Mouse (Mus musculus): ENCODE data around the gene Fbf1.

Gene Fbf1

DNA sequence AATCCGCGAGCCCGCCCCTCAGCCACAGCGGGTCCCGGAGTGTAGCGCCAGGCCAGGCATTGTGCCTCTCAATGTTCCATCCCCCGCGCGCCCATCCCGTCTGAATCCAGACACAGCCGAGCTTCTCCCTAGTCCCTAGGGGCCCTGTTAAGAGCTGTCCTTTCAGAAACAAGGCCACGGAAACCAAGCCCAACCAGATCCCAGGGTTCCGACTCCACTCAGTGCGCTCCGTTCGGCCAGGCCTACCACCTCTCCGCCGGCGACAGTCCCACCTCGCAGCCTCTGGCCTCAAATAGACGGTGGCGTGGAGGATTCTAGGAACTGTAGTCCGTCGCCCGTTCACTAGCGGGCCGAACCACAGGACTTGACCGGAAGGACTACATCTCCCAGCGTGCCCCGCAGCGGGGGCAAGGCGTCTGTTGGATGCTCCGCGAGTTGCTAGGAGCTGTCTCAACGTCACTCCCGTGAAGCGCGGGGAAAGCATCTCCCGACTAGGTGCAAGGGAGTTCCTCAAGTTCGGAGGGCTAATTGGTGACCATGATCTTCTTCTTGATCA is at the start of gene Fbf1:
TSS of gene Fbf1 (minus strand) at position 283 of the 556 bp plus-strand sequence.
- peak; percentile 96 for DNase-seq (ENCODE audit: low read depth)

DNA sequence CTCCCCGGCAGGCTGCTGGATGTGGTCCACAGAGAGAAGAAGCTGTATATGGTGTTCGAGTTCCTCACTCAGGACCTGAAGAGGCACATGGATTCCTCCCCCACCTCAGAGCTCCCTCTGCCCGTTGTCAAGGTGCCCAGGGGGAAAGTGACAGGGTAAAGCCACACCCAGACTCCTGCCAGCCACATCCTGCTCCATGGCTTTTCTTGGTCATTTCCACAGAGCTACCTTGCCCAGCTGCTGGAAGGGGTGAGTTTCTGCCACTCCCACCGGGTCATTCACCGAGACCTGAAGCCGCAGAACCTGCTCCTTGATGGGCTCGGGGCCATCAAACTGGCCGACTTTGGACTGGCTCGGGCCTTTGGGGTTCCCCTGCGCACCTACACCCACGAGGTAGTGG is 48.6 kb upstream of the Fbf1 start:
- no peak for DNase-seq (ENCODE audit: low read depth)

DNA sequence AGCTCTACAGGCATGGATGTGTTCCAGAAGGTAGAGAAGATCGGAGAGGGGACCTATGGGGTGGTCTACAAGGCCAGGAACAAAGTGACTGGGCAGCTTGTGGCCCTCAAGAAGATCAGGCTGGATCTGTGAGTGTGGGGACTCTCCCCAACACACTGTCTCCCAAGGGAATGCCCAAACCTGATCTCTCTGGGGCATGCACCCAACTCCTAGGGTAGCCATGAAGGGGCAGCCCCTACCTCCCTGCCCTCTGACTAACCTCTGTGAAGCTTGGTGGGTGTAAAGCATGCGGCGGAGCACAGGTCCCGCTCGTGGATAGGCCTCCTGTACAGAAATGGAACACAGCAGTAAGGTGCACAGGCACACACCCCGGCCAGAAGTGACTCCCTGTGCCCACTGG is 48.0 kb upstream of the Fbf1 start:
- DNase-seq (ENCODE audit: low read depth) = no peak

DNA sequence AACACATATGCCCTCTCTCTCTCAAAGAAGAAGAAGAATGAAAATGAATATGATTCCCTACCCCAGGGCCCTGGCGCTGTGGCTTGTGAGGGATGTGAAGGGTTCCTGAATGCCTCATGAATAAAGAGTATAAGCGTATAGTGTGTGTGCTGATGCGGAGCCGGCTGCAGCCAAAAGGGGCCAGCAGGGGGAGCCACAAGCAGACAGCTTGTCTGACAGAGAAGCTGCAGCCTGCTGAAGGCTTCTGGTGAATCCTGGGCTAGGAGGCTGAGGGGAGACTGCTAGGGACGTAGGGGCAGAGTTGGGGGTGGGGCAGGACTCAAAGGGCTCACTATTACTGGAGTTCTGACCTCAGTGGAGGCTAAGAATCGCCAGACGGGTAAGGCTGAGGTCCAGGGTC is 47.2 kb upstream of the Fbf1 start:
- DNase-seq (ENCODE audit: low read depth) = peak; percentile 42

DNA sequence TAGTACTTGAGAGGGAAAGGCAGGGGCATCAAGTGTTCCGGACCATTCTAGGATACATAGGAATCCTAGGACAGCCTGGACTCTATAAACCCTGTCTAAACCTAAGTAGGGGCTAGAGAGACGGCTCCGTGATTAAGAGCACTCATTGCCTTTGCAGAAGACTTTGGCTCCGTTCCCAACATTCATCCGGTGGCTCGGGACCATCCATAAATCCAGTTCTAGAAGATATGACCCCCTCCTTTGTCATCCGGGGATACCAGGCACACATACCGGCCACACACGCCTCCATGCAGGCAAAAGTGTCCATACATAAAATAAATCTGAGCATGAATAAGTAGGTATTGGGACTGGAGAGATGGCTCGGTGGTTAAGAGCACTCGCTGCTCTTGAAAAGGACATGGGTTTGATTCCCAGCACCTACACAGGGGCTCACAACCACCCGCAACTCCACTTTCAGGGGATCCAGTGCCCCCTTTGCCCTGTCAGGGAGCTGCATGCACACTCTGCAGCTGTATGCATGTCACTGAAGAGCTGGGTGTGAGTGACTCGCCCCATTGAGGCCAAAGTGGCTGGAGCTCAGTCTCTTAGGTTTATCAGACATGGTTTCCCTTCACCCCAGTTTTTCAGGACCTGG is 46.0 kb upstream of the Fbf1 start:
- no peak for DNase-seq (ENCODE audit: low read depth)

DNA sequence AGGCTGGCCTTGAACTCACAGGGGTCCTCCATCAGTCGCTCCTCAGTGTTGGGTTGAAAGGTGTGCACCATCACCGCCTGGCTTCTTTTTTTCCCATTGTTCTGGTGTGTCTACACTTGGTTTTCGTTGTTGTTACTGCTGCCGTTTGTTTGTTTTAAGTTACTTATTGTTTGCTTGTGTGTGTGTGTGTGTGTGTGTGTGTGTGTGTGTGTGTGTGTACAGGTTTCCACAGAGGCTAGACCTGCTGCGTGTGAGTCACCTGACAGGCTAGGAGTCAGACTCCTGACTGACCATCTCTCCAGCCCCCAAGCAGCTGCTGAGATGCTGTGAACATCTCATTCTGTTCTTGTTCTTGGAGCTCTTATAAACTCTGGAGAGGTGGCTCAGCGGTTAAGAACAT is 44.9 kb upstream of the Fbf1 start:
- DNase-seq (ENCODE audit: low read depth) = no peak

DNA sequence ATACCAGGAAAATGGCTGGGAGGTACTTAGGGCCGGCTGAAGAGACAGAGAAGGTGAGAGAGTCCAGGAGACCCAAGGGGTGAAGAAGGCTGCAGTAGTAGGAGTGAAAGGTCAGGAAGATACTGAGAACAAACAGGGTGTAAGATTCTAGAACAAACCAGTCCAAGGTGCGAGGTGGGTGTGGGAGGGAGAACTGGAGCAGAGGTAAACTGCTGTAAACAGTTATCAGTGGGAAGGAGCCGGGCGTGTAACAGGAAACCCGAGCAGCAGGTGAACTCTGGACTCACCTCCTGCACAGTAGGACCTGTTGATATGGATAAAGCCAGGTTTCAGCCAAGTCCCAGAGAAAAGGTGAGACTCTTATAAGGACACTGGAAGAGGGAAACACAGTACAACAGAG is 42.7 kb upstream of the Fbf1 start:
- no peak for DNase-seq (ENCODE audit: low read depth)

DNA sequence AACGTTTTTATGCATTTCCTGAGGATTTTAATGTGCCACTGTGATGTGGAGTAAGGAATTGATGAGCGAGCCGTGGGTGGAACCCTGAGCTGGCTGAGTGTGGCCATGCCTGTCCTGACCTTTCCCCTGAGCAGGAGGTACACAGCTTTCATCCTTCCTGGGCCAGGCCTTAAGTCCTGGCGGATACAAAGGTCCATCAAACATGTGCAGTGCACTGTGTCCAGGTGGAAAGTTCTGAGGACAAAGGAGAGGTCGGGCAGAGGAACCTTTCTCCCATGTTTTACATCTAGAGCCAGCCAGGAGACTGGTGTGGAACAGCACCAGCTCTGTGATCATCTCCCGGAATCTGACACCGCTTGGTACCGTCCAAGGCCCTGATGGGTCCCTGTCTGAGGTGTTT is 41.3 kb upstream of the Fbf1 start:
- no peak for DNase-seq (ENCODE audit: low read depth)

DNA sequence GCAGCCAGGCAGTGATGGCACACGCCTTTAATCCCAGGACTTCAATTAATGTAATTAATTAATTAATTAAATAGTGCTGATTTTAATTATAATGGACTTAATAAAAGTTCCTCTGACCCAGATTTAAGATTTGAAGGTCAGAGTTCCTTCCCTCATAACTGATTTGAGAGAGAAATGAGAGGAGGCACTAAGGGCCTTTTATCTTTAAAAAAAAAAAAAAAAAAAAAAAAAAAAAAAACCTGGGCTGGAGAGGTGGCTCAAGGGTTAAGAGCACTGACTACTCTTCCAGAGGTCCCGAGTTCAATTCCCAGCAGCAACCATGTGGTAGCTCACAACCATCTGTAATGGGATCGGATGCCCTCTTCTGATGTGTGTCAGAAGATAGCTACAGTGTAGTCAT is 40.7 kb upstream of the Fbf1 start:
- no peak for DNase-seq (ENCODE audit: low read depth)

DNA sequence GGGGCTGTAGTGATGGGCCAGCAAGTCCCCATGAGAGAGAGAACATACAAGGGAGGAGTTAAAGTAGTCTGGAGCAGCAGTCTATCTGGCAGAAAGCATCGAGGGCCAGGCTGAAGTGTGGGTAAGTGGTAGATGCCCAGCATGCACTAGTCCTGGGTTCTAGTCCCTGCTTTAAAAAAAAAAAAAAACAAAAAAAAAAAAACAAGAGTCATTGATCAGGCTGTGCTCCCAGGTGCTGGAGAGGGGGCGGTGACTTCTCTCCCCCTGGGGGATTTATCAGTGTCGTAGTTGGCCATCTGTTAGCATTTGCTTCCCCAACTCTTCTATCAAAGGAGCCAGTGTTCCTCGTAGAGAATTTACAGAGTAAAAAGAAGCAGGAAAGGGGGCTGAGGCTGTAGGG is 38.7 kb upstream of the Fbf1 start:
- no peak for DNase-seq (ENCODE audit: low read depth)

DNA sequence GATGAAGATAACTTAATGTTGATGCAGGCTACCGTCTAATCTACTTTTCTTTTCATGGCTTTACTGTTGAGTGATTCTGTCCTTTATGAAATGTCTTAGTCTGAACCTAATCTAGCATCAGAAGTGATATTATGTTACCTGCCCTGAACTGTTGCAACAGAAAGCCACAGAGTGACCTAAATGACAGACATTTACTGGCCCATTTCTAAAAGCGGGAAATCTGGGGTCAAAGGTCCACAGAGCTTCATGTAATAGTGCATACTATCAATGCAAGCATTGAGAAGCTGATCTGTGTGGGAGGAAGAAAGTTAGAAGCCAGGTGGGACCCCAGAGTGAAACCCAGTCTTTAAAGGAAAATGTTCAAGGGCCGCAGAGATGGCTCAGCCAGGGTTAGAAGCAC is 35.2 kb upstream of the Fbf1 start:
- DNase-seq (ENCODE audit: low read depth) = no peak

DNA sequence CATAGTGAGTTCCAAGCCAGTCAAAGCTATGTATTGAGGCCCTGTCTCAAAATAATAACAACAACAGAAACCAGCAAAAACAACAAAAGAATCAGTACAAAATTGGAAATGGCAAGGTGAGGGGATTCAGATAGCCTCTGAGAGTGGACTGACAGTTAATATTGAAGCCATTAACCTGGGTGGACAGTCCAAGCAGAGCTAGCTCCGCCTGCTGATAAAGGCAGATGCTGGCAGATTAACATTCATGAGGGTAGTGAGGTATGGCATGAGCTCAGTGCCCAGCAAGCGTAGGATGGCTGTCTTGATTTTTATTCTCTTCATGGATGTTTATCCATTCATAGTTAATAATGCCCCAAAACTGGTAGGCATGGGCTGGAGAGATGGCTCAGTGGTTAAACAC is 33.2 kb upstream of the Fbf1 start:
- DNase-seq (ENCODE audit: low read depth) = no peak

DNA sequence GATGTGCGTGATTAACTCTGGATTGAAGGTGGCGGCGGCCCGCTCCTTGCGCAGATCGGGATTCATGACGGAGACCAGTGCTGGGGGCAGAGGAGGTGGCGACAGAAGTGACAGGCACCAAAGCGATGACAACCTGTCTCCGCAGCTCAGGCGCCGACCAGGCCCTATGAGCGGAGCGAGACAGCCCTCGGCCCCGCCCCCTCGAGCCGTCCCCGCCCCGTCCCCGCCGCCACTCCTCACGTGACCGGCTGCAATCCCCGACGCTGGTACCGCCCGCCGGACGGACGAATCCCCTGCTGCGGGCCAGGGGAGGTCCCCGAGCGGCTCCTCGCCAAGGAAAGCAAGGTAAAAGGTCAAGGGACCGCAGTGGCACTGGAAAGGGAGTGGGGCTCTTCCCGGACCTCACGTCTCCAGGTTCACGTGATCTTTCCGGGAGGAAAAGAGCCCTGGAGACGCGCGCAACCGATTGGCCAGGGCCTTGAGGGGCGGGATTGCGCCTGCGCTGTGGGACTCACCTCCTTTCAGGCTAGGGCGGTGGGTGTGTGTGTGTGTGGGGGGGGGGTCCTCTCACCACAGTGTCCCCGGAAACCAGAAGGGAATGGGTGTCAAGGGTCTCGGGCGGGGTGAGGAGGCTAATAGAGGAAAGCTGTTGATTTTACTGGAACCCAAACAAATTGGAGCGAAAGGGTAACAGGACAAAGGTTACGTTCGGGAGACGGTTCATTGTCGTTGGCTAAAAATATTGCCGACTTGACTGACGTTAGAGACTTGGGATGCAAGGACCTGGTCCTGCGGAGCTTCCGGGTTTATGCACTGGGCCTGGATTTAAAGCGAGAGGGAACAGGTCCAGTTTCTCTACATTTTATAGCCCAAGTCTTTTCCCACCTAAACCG is 30.9 kb upstream of the Fbf1 start, which contains the start of the genes Ten1 and Acox1:
TSS of gene Ten1 (plus strand) at position 217 of the 893 bp plus-strand sequence.
TSS of gene Acox1 (minus strand) at position 407 of the 893 bp plus-strand sequence.
- peak; percentile 98 for DNase-seq (ENCODE audit: low read depth)

DNA sequence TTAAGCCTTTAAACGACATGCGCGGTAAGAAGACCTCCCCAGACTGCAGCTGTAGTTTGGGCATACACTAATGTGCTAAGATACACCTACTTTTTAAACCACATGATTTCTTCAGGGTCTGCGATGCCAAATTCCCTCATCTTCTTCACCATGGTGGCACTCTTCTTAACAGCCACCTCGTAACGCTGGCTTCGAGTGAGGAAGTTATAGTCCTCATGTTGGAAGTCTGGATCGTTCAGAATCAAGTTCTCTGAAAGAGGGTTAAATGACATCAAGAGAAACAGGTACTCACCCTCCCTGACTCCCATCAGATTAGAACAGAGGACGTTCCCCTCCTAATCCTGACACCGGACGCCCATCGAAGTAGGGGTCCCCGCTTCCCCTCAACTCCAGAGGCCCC is 30.2 kb upstream of the Fbf1 start:
- DNase-seq (ENCODE audit: low read depth) = peak; percentile 15

DNA sequence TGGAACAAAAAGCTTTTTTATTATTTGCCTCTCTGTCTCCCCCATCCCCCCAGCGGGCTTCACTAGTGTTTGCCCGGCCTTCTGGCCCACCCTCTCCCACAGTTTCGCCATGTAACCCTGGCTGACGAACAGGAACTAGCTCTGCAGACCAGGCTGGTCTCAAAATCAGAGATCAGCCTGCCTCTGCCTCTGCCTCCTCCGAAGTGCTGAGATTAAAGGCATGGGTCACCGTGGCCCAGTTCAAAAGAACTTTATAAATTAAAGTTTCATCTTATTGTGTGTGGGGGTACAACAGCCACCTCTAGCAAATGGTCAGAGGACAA is 29.6 kb upstream of the Fbf1 start:
- DNase-seq (ENCODE audit: low read depth) = no peak

DNA sequence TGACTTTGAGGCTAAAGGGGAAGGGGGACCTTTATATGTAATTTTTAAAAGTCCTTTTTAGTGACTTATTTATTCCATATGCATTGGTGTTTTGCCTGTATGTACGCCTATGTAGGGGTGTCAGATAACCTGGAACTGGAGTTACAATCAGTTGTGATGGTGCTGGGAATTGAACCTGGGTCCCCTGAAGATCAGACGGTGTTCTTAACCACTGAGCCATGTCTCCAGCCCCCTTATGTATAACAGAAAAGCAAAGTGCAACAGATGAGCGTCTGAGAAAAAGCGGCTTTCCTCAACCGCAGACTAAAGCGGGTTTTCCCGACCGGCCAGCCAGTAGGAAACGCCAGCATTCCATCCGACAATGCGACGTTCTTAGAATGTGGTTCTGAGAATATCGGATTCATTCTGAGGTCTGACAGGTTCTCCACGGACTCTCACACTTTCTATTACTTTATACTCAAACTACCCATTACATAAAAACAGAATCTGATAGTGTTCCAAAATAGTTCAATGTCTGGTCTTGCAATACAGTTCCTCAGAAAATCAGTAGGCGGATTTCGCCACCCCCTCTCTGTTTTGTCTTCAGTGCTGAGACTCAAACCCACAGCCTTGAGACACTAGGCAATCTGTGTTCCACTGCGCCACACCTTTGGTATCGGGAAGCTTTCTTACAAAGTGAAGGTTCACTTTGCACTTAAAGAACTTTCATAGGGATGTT is 29.1 kb upstream of the Fbf1 start:
- no peak for DNase-seq (ENCODE audit: low read depth)

DNA sequence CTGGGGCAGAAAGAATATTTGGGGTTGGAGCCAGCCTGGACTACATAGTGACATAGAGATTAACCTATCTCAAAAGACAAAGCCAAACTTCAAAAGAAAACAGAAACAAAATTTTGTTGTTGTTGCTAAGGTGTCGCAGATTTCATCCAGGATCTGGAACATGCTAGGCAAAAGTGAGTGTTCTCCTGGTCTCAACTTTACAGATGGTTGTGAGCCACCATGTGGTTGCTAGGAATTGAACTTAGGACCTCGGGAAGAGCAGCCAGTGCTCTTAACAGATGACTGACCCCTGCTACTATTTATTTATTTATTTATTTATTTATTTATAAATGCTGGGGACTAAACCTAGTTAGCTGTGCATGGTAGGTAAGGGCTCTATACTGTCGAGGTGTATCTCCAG is 28.4 kb upstream of the Fbf1 start:
- no peak for DNase-seq (ENCODE audit: low read depth)

DNA sequence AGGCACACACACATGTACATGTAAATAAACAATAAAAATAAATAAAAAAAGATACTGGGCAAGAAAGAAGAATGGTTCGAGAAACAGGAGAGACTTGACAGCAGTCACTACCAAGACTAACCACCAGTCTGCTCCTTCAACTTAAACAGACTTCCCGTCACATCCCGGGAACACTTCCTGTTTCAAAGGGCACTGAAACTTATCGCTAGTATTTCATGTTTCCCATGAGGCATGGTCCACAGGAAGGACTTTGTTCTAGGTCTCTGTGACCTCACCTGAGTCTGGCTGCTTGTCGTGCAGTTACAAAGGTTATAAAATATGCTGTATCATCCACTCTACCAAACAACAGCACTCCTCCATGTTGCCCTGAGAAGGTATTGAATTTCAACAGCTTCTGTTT is 27.3 kb upstream of the Fbf1 start:
- no peak for DNase-seq (ENCODE audit: low read depth)

DNA sequence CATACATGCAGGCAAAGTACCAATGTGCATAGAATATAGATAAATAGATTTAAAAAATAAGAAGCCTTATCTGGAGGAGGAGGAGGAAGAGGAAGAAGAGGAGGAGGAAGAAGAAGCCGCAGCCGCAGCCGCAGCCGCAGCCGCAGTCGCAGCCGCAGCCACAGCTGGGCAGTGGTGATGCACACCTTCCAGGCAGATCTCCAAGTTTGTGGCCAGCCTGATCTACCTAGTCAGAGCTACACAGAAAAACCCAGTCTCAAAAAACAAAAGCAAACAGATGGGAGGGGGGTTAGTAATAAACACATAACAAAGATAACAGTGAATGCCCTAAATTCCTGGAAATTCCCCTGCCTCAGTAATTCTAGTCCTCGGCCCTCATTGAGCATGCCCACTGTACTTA is 26.7 kb upstream of the Fbf1 start:
- DNase-seq (ENCODE audit: low read depth) = no peak

DNA sequence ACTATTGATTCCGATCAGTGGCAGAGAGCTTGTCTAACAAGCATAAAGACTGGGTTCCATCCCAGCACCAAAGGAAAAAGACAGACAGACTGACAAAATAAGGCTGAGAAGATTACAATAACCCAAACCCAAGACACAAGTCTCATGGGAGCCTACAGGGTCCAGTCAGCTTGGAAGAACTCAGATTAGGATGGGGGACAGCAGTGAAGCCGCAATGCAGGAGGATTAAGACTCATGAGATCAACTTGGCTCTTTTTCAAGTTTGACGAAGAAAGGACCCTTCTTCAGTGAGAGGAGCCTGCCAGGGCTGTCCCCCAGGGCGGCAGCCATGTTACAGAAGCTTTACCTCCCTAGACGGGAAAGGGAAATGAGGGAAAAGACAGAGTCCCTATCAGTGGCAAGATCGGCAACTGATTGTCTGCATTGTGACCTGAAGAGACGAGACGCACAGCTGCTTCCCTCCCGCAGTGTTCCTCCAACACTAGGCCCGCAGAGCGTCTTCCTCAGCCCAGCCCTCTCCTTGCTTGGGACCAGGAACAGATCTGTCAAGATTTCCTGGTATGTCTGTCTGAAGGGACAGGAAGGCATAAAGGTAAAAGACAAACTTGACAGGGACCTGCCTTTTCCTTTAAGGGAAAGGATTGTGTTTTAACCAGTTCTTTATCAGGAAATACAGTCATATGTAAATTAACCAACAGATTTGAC is 19.4 kb upstream of the Fbf1 start:
- DNase-seq (ENCODE audit: low read depth) = no peak

DNA sequence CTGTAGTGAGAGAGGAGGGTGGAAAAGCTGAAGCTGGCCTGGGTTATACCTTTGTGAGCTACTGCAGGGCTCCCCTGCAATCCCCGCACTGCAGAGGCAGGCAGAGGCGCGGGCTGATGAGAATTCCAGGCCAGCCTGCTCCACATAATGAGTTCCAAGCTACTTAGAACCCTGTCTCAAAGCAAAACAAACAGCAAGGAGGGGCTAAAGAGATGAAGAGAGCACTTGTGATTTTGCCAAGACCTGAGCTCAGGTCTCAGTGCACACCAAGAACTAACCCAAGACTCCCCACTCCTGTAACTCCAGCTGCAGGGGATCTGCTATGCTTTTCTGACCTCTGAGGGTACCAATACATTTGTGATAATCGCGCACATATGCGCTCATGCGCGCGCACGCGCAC is 18.4 kb upstream of the Fbf1 start:
- no peak for DNase-seq (ENCODE audit: low read depth)

DNA sequence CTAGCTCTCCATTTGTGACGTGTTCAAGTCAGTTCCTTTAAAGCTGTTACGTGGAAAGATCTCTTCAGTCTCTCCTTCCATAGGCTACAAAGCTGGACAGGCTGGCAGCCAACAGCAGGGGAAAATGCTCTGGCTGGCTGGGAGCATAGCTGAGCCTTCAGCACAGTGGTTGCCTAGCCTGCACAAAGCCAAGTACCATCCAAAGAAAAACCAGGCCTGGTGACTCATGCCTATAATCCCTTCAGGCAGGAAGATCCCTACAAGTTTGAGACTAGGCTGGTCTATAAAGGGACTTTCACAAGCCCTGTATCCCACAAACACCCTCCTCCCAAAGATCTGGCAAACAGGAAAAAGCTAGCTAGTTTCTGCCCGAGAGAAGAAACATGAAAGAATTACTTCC is 17.9 kb upstream of the Fbf1 start:
- DNase-seq (ENCODE audit: low read depth) = peak; percentile 82

All from NIH3T3 (cell line).